9 mouse cellular contexts compared by ENCODE assay signal in the genomic region with DNA sequence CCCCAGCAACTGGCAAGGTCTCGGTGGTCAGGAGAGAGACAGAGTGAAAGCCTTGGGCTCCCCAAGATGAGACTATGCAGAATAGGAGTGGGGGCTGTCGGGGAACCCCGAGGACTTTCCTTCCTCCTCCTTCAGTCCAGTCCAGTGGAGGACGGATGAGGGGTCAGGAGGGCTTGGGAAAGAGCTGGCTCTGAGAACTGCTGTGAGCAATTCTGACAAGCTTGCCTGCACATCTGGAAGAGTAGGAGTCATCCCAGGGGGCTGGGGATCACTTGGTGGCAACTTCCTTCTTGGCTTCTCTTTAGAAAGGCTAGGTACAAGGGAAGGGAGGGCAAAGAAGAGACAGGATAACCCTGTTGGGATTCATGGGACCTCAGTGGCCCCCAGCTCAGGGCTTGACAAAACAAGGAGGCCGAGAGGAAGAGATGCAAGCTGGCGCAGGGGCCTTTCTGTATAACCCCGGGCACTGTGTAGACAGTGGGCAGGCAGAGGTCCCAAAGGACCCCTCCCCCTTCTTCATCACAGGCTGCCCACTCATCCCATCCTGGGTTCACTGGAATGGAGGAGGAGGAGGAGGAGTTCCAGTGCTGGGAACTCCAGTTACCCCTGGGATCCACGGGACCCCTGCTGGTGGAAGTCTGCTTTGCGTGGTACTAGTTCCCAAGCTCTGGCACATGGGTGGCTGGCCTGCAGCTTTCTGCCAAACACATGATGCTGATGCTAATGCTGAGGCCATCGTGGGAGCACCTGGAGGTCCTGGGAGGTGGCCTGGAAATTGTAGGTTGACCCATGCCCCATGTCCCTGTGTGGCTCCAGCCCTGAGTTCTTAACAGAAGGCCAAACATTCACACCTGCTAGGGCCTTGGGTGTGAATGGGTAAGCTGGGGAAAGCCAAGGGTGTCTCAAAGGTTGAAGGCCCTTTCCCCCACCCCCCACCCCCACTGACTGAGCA. TPM values are rescaled to one million over a fixed set of nuclear protein-coding genes. Genes with fewer than 3 reads are reported as not detected.
DNase-seq lines count a peak whose midpoint lies in the region; ATAC-seq and TF ChIP-seq lines count a peak whose summit lies in the region.
"Had no signal": no experiment of that assay in that cellular context is flagged by ENCODE, and none has a peak within 500 bp of the region (broad histone marks: within the 10 kb centered on the region; RNA-seq: fewer than 3 reads in every experiment).

No protein-coding gene starts in this region.

- no peaks in the 10 kb centered on the region for H3K27me3 ChIP-seq in heart, adult 2 months (ENCODE audit: control insufficient read depth, insufficient read depth, low read length)
- H3K27me3 ChIP-seq in embryonic facial prominence, embryonic 15.5 days: no peaks in the 10 kb centered on the region
- H3K27me3 ChIP-seq in small intestine, adult 2 months (ENCODE audit: control insufficient read depth, insufficient read depth, low read length): no peaks in the 10 kb centered on the region
- H3K27me3 ChIP-seq: forebrain, embryonic 15.5 days had no signal

- peaks cover 2% of the 10 kb centered on the region; the same call in 1 of the 2 replicates for H3K36me3 ChIP-seq in heart, adult 2 months (ENCODE audit: control insufficient read depth, insufficient read depth, low read length)
- peaks cover 81% of the 10 kb centered on the region for H3K36me3 ChIP-seq in embryonic facial prominence, embryonic 15.5 days
- peaks cover 49% of the 10 kb centered on the region for H3K36me3 ChIP-seq in small intestine, adult 2 months (ENCODE audit: control insufficient read depth, insufficient read depth, low read length)

- peak in 1 of 2 experiments; percentile 42 for DNase-seq in heart, adult 2 months
- no peak for DNase-seq in heart, postnatal 25 days (ENCODE audit: low spot score)
- peak; percentile 49 for DNase-seq in right cerebral cortex, postnatal 4 days
- no peak for DNase-seq in right cerebral cortex, postnatal 36 days (ENCODE audit: low spot score in 2 of 2)
- no peak for DNase-seq in frontal cortex, adult 2 months (ENCODE audit: extremely low spot score in 1 of 2, low spot score in 1 of 2)
- DNase-seq in left cerebral cortex, postnatal 36 days (ENCODE audit: low spot score in 2 of 2): no peak

- TF ChIP-seq POLR2A in heart, adult 2 months (IDR thresholded peaks at IDR 0.05; ENCODE audit: insufficient read depth, low read depth, low read length): no peak
- no peak for TF ChIP-seq POLR2A in small intestine, adult 2 months (IDR thresholded peaks at IDR 0.05; ENCODE audit: low read depth, low read length)

- no peak for ATAC-seq in embryonic facial prominence, embryonic 15.5 days (ENCODE audit: insufficient number of reproducible peaks, low FRiP score, low TSS enrichment, low read depth)
- ATAC-seq: forebrain, embryonic 15.5 days had no signal

- intact Hi-C loops in heart, adult 2 months (cut with DNase I): no loop called here
- intact Hi-C loops in heart, postnatal 25 days (cut with DNase I): no loop called here
- intact Hi-C loops in left cerebral cortex, postnatal 36 days (cut with DNase I): no loop called here

- peak; percentile 51 for TF ChIP-seq CTCF in heart, adult 2 months (IDR thresholded peaks at IDR 0.05)
- peak; percentile 37; the same call in 1 of the 2 replicates for TF ChIP-seq CTCF in small intestine, adult 2 months (IDR thresholded peaks at IDR 0.05; ENCODE audit: extremely low read depth, insufficient read length, insufficient replicate concordance, low read depth, low read length)

- no peaks in the 10 kb centered on the region for H3K9me3 ChIP-seq in embryonic facial prominence, embryonic 15.5 days (replicated peaks)
- H3K9me3 ChIP-seq: forebrain, embryonic 15.5 days had no signal

- no peak overlapping the region for H3K4me3 ChIP-seq in heart, adult 2 months
- H3K4me3 ChIP-seq in embryonic facial prominence, embryonic 15.5 days (replicated peaks): no peak overlapping the region
- H3K4me3 ChIP-seq in small intestine, adult 2 months (ENCODE audit: low read depth, low read length): no peak overlapping the region
- H3K4me3 ChIP-seq: forebrain, embryonic 15.5 days had no signal

- H3K79me2 ChIP-seq in heart, adult 2 months (replicated peaks; ENCODE audit: control insufficient read depth, insufficient read depth, low read length): no peaks in the 10 kb centered on the region

- WGBS in heart, adult 2 months: 44% methylated on average over 10 of the region's 10 CpGs
- 74% methylated on average over 10 of the region's 10 CpGs for WGBS in embryonic facial prominence, embryonic 15.5 days
- WGBS in small intestine, adult 2 months: 70% methylated on average over 10 of the region's 10 CpGs

- H3K4me1 ChIP-seq in heart, adult 2 months (ENCODE audit: control insufficient read depth, insufficient read depth, low read length): peaks cover 4% of the 10 kb centered on the region
- H3K4me1 ChIP-seq in embryonic facial prominence, embryonic 15.5 days: no peaks in the 10 kb centered on the region
- peaks cover 7% of the 10 kb centered on the region; the same call in 1 of the 2 replicates for H3K4me1 ChIP-seq in small intestine, adult 2 months (ENCODE audit: control insufficient read depth, insufficient read depth, insufficient read length, low read length)
- H3K4me1 ChIP-seq: forebrain, embryonic 15.5 days had no signal

- H3K27ac ChIP-seq in heart, adult 2 months: peak overlapping the region; percentile 51
- 0 out of 2 replicates have a peak overlapping the region, but pooled peaks have one; percentile 7 for H3K27ac ChIP-seq in embryonic facial prominence, embryonic 15.5 days (replicated peaks)
- 0 out of 2 replicates have a peak overlapping the region, but pooled peaks have one; percentile 3 for H3K27ac ChIP-seq in small intestine, adult 2 months (ENCODE audit: insufficient read depth, low read depth, low read length)
- H3K27ac ChIP-seq: forebrain, embryonic 15.5 days had no signal

- no peak overlapping the region for H3K9ac ChIP-seq in heart, adult 2 months (ENCODE audit: low read depth, low read length)
- no peak overlapping the region for H3K9ac ChIP-seq in embryonic facial prominence, embryonic 15.5 days
- H3K9ac ChIP-seq: forebrain, embryonic 15.5 days had no signal

- 0 out of 2 replicates have a peak, but pooled peaks have one; percentile 13 for TF ChIP-seq EP300 in heart, adult 2 months (IDR thresholded peaks at IDR 0.05; ENCODE audit: insufficient read depth, low read depth, low read length)

- H3K4me2 ChIP-seq in embryonic facial prominence, embryonic 15.5 days (replicated peaks): no peak overlapping the region
- H3K4me2 ChIP-seq: forebrain, embryonic 15.5 days had no signal

RNA-seq across cellular contexts. Expression of gene Txn2, which starts 8.0 kb away (rescaled TPM):
- total RNA-seq in heart, adult 2 months (2021): 100 to 1,000 TPM; 260 to 299 TPM
- polyA plus RNA-seq in heart, adult 2 months (2012; rRNA removed): 403 and 411 TPM in 2 replicates
- 100 to 1,000 TPM; 278 to 282 TPM for total RNA-seq in heart, postnatal 25 days (2021)
- polyA plus RNA-seq in embryonic facial prominence, embryonic 15.5 days (2015; fragmentation: Nextera tagmentation; extraction: Ambion mirVana): 225 and 235 TPM in 2 replicates
- 157 and 222 TPM in 2 replicates for polyA plus RNA-seq in small intestine, adult 2 months (2012; rRNA removed)
- 198 and 213 TPM in 2 replicates for polyA plus RNA-seq in frontal cortex, adult 2 months (2012; rRNA removed)
- total RNA-seq in left cerebral cortex, postnatal 36 days (2021): 100 to 1,000 TPM; 125 to 150 TPM

RNA-seq across cellular contexts. Expression of gene Foxred2, which starts 35.7 kb away (rescaled TPM):
- under 1 TPM; 0.39 to 0.84 TPM for total RNA-seq in heart, adult 2 months (2021)
- polyA plus RNA-seq in heart, adult 2 months (2012; rRNA removed): 0.96 and 1.1 TPM in 2 replicates
- under 1 TPM; 0.34 to 0.42 TPM for total RNA-seq in heart, postnatal 25 days (2021)
- 4.9 and 6.1 TPM in 2 replicates for polyA plus RNA-seq in embryonic facial prominence, embryonic 15.5 days (2015; fragmentation: Nextera tagmentation; extraction: Ambion mirVana)
- 0.90 and 1.7 TPM in 2 replicates for polyA plus RNA-seq in small intestine, adult 2 months (2012; rRNA removed)
- polyA plus RNA-seq in frontal cortex, adult 2 months (2012; rRNA removed): 15.5 and 17.0 TPM in 2 replicates
- 10 to 100 TPM; 11.9 to 12.3 TPM for total RNA-seq in left cerebral cortex, postnatal 36 days (2021)

RNA-seq across cellular contexts. Expression of gene Eif3d, which starts 49.8 kb away (rescaled TPM):
- total RNA-seq in heart, adult 2 months (2021): 10 to 100 TPM; 62.6 to 64.4 TPM
- 69.5 and 87.6 TPM in 2 replicates for polyA plus RNA-seq in heart, adult 2 months (2012; rRNA removed)
- 10 to 100 TPM; 69.3 to 69.5 TPM for total RNA-seq in heart, postnatal 25 days (2021)
- 177 and 186 TPM in 2 replicates for polyA plus RNA-seq in embryonic facial prominence, embryonic 15.5 days (2015; fragmentation: Nextera tagmentation; extraction: Ambion mirVana)
- polyA plus RNA-seq in small intestine, adult 2 months (2012; rRNA removed): 50.1 and 89.4 TPM in 2 replicates
- 111 and 113 TPM in 2 replicates for polyA plus RNA-seq in frontal cortex, adult 2 months (2012; rRNA removed)
- total RNA-seq in left cerebral cortex, postnatal 36 days (2021): 100 to 1,000 TPM in 1 of 2 experiments, 10 to 100 TPM in 1; 94.5 to 104 TPM
